Mouse (Mus musculus) ES-Bruce4 (cell line): Measurements from ENCODE around the gene Mlxip.

ENCODE experiments used
- CTCF ChIP-seq: IDR thresholded peaks from one replicate; pipeline ENCODE4 v1.8.1; 2011; ENCODE audit warnings: low read depth, low read length
- EP300 ChIP-seq: IDR thresholded peaks from 2 replicates; pipeline ENCODE4 v1.6.1; 2011; ENCODE audit warnings: low read depth, low read length; ENCODE audit not compliant: insufficient read depth
- POLR2A ChIP-seq: IDR thresholded peaks from one replicate; pipeline ENCODE4 v1.8.1; 2011; ENCODE audit warnings: low read length; ENCODE audit not compliant: insufficient read depth

DNA sequence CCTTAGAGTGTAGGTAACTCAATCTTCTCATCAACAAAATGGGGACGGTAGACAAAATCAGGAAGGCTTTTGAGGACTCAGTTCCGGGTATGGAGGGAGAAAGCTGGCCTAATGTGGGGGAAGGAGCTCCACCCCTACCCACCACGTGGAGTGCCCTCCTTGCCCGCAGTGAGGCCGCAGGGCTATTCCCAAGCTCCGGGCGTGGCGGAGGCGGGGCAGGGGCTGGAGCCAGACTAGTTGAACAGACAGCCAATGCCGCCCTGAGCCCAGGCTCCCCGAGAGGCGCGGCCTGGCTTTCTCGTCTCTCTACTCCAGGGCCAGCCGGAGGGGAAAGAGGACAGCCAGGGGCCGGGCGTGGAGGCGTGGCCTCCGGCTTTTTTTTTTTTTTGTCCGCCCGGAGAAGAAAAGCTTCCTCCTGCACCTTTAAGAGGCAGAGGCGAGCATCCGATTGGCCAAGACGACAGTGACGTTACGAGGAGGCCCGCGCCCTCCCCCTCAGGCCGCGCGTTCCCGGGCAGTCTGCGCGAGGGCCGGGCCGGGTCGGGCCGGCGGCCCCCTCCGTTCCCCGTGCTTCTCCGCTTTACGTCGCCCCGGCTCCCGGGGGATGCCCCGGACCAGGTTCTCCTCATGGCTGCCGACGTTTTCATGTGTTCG is at the start of gene Mlxip:
- TF ChIP-seq CTCF = no peak
- TF ChIP-seq POLR2A = peak; percentile 32
- TF ChIP-seq EP300 = 0 out of 2 replicates have a peak, but pooled peaks have one; percentile 48
